Mouse (Mus musculus) MEL (cell line): ENCODE measurements around the gene Zfp954. TPM values are rescaled to one million over a fixed set of nuclear protein-coding genes. Genes with fewer than 3 reads are reported as not detected.

Experiments used
- DNase-seq: peaks from one replicate; pipeline ENCODE4 v3.0.0; 2011; ENCODE audit warnings: low read depth, low spot score
- H3K27ac ChIP-seq: 2 replicates; pipeline ENCODE4 v1.5.1; 2012; ENCODE audit warnings: low read depth, mild to moderate bottlenecking, control low read depth, low read length, moderate library complexity; ENCODE audit not compliant: control insufficient read depth
- H3K27me3 ChIP-seq, 2 experiments: fragments of 150-350 bp in 1 of 2; sonication (generic) in 1 of 2; 2 replicates each; pipeline ENCODE4 v1.6.1; 2012; ENCODE audit warnings: low read length in 2 of 2, mild to moderate bottlenecking in 2 of 2, improper control_type of control experiment in 1 of 2, moderate library complexity in 1 of 2; ENCODE audit not compliant: insufficient read depth in 2 of 2, control insufficient read depth in 1 of 2
- H3K36me3 ChIP-seq, 2 experiments: 2 replicates each; pipeline ENCODE4 v1.6.1; 2012 to 2014; ENCODE audit warnings: low read length in 2 of 2, improper control_type of control experiment in 1 of 2, inconsistent platforms in 1 of 2, mild to moderate bottlenecking in 1 of 2; ENCODE audit not compliant: insufficient read depth in 2 of 2, control insufficient read depth in 1 of 2
- H3K4me1 ChIP-seq, 2 experiments: fragments of 150-350 bp in 1 of 2; sonication (generic) in 1 of 2; 2 replicates each; pipeline ENCODE4 v1.6.1; 2012; ENCODE audit warnings: low read length in 2 of 2, improper control_type of control experiment in 1 of 2, mild to moderate bottlenecking in 1 of 2; ENCODE audit not compliant: insufficient read depth in 2 of 2, control insufficient read depth in 1 of 2
- H3K4me3 ChIP-seq, 2 experiments: fragments of 150-350 bp in 1 of 2; sonication (generic) in 1 of 2; 2 replicates each; pipeline ENCODE4 v1.5.1; 2012; ENCODE audit warnings: low read depth in 2 of 2, low read length in 2 of 2, mild to moderate bottlenecking in 2 of 2, moderate library complexity in 2 of 2, control low read depth in 1 of 2, improper control_type of control experiment in 1 of 2; ENCODE audit not compliant: control insufficient read depth in 1 of 2, insufficient read depth in 1 of 2
- H3K79me2 ChIP-seq: 2 replicates; pipeline ENCODE4 v1.6.1; 2012; ENCODE audit warnings: mild to moderate bottlenecking, low read length, moderate library complexity; ENCODE audit not compliant: control insufficient read depth, poor library complexity, insufficient read depth
- H3K9ac ChIP-seq: 2 replicates; pipeline ENCODE4 v1.6.1; 2012; ENCODE audit warnings: low read depth, mild to moderate bottlenecking, control low read depth, low read length, moderate library complexity; ENCODE audit not compliant: control insufficient read depth, poor library complexity, severe bottlenecking
- H3K9me3 ChIP-seq: fragments of 150-350 bp; sonication (generic); replicated peaks from 2 replicates; pipeline ENCODE4 v1.6.1; 2012; ENCODE audit warnings: mild to moderate bottlenecking, low read length, improper control_type of control experiment, moderate library complexity; ENCODE audit not compliant: insufficient read depth
- BHLHE40 ChIP-seq: IDR thresholded peaks from 2 replicates; pipeline ENCODE4 v1.6.1; 2012; ENCODE audit warnings: low read depth, mild to moderate bottlenecking, inconsistent platforms, low read length, improper control_type of control experiment, borderline replicate concordance
- CHD2 ChIP-seq: IDR thresholded peaks from 2 replicates; pipeline ENCODE4 v1.6.1; 2011; ENCODE audit warnings: low read length, improper control_type of control experiment
- ELF1 ChIP-seq: IDR thresholded peaks from 2 replicates; pipeline ENCODE4 v1.6.1; 2014; ENCODE audit warnings: low read depth, mild to moderate bottlenecking, inconsistent platforms, low read length, improper control_type of control experiment, moderate library complexity
- EP300 ChIP-seq, 2 experiments: IDR thresholded peaks; 2 replicates each; pipeline ENCODE4 v1.6.1; 2011; ENCODE audit warnings: improper control_type of control experiment in 2 of 2, low read length in 2 of 2, low read depth in 1 of 2, mild to moderate bottlenecking in 1 of 2
- ETS1 ChIP-seq: IDR thresholded peaks from 2 replicates; pipeline ENCODE4 v1.6.1; 2012; ENCODE audit warnings: low read depth, mild to moderate bottlenecking, inconsistent platforms, low read length, improper control_type of control experiment, moderate library complexity
- GATA1 ChIP-seq: IDR thresholded peaks from 2 replicates; pipeline ENCODE4 v1.6.1; 2011; ENCODE audit warnings: low read depth, low read length, improper control_type of control experiment
- MAX ChIP-seq: IDR thresholded peaks from 2 replicates; pipeline ENCODE4 v1.6.1; 2011; ENCODE audit warnings: low read length, improper control_type of control experiment
- MAZ ChIP-seq: IDR thresholded peaks from 2 replicates; pipeline ENCODE4 v1.6.1; 2012; ENCODE audit warnings: low read depth, mild to moderate bottlenecking, inconsistent platforms, low read length, improper control_type of control experiment
- MYB ChIP-seq: IDR thresholded peaks from 2 replicates; pipeline ENCODE4 v1.6.1; 2011; ENCODE audit warnings: mild to moderate bottlenecking, low read depth, low read length, improper control_type of control experiment
- MYC ChIP-seq: IDR thresholded peaks from 2 replicates; pipeline ENCODE4 v1.6.1; 2011; ENCODE audit warnings: low read depth, mild to moderate bottlenecking, low read length, improper control_type of control experiment, moderate library complexity
- NELFE ChIP-seq: IDR thresholded peaks from 2 replicates; pipeline ENCODE4 v1.6.1; 2011; ENCODE audit warnings: low read depth, low read length, improper control_type of control experiment
- POLR2A ChIP-seq, 2 experiments: IDR thresholded peaks; 2 replicates each; pipeline ENCODE4 v1.6.1; 2011 to 2012; ENCODE audit warnings: low read length in 2 of 2, mild to moderate bottlenecking in 2 of 2, control low read depth in 1 of 2, improper control_type of control experiment in 1 of 2, low read depth in 1 of 2, moderate library complexity in 1 of 2; ENCODE audit not compliant: control insufficient read depth in 1 of 2, insufficient read depth in 1 of 2, poor library complexity in 1 of 2
- POLR2AphosphoS2 ChIP-seq: IDR thresholded peaks from 2 replicates; pipeline ENCODE4 v1.6.1; 2011; ENCODE audit warnings: low read length, improper control_type of control experiment
- SIN3A ChIP-seq: IDR thresholded peaks from 2 replicates; pipeline ENCODE4 v1.6.1; 2012; ENCODE audit warnings: low read length, improper control_type of control experiment, inconsistent platforms
- SMC3 ChIP-seq: IDR thresholded peaks from 2 replicates; pipeline ENCODE4 v1.6.1; 2011; ENCODE audit warnings: low read depth, low read length, improper control_type of control experiment
- TAL1 ChIP-seq: IDR thresholded peaks from 2 replicates; pipeline ENCODE4 v1.6.1; 2012; ENCODE audit warnings: mild to moderate bottlenecking, inconsistent platforms, low read length, moderate library complexity, mixed read lengths
- UBTF ChIP-seq: IDR thresholded peaks from 2 replicates; pipeline ENCODE4 v1.6.1; 2012; ENCODE audit warnings: low read depth, mild to moderate bottlenecking, inconsistent platforms, low read length, improper control_type of control experiment, moderate library complexity, borderline replicate concordance; ENCODE audit not compliant: insufficient read depth
- USF1 ChIP-seq: IDR thresholded peaks from 2 replicates; pipeline ENCODE4 v1.6.1; 2014; ENCODE audit warnings: low read depth, mild to moderate bottlenecking, inconsistent platforms, low read length, improper control_type of control experiment, moderate library complexity
- polyA plus RNA-seq, 2 experiments: library from polyadenylated mRNA; stranded (reverse) in 1 of 2; unstranded in 1 of 2; fragments of >175 nt in 1 of 2; fragments of >200 nt in 1 of 2; gene quantifications; 2 replicates each; pipeline versions ENCODE4 v1.2.1 to v1.2.4; 2012; ENCODE audit warnings: low replicate concordance in 2 of 2, low read depth in 1 of 2; ENCODE audit not compliant: insufficient read length in 2 of 2, insufficient read depth in 1 of 2, missing spikeins in 1 of 2
- total RNA-seq: library from RNA; depleted of rRNA; stranded (reverse); fragments of 300-350 nt; gene quantifications from 2 replicates; pipeline ENCODE4 v1.2.3, GENCODE M21; 2012

Zfp954 gene
- total and polyA plus RNA-seq, 3 experiments, result 8.9 to 10.6 TPM; not detected in 1

- Histone ChIP-seq H3K9ac (no peak overlapping the region), H3K27me3 (no peaks in the 10 kb centered on the region; a peak in 1 of 4 replicates), H3K9me3 (no peaks in the 10 kb centered on the region), H3K36me3 (no peaks in the 10 kb centered on the region), H3K4me1 (no peaks in the 10 kb centered on the region), H3K79me2 (no peaks in the 10 kb centered on the region), H3K27ac (no peak overlapping the region), H3K4me3 (no peak overlapping the region)
- no peak for DNase-seq
- no peak for TF ChIP-seq MAX
- no peak for TF ChIP-seq USF1
- no peak for TF ChIP-seq POLR2AphosphoS2
These were observed 24.8 kb upstream of the Zfp954 start for GRCm38 (mm10) chr7:7145991-7146608.

- Histone ChIP-seq H3K4me1 (no peaks in the 10 kb centered on the region), H3K4me3 (no peak overlapping the region)
- TF ChIP-seq NELFE (no peak), ETS1 (no peak), UBTF (no peak), MYB (no peak), POLR2A (IDR thresholded peaks at IDR 0.05; ENCODE audit: control insufficient read depth in 1 of 2, insufficient read depth in 1 of 2, low read depth in 1 of 2, low read length in 2 of 2, poor library complexity in 1 of 2) (no peak), SMC3 (no peak), MYC (no peak), ELF1 (no peak), GATA1 (no peak), MAZ (no peak), EP300 (IDR thresholded peaks at IDR 0.05; ENCODE audit: low read depth in 1 of 2, low read length in 2 of 2) (no peak), SIN3A (no peak), USF1 (no peak), BHLHE40 (no peak), CHD2 (no peak), TAL1 (no peak)
- TF ChIP-seq, all 39 proteins: peak for 0
- H3K79me2 ChIP-seq, result no peaks in the 10 kb centered on the region
- H3K27ac ChIP-seq, result no peak overlapping the region
- H3K9ac ChIP-seq, result no peak overlapping the region
- H3K9me3 ChIP-seq, result no peaks in the 10 kb centered on the region
- H3K27me3 ChIP-seq, result no peaks in the 10 kb centered on the region; a peak in 1 of 4 replicates
- H3K36me3 ChIP-seq, result no peaks in the 10 kb centered on the region
- DNase-seq, result no peak
These were observed 22.9 kb upstream of the Zfp954 start for GRCm38 (mm10) chr7:7144215-7144614.
